Mouse (Mus musculus): ENCODE measurements around the gene Gm2115.

The Gm2115 gene

DNA sequence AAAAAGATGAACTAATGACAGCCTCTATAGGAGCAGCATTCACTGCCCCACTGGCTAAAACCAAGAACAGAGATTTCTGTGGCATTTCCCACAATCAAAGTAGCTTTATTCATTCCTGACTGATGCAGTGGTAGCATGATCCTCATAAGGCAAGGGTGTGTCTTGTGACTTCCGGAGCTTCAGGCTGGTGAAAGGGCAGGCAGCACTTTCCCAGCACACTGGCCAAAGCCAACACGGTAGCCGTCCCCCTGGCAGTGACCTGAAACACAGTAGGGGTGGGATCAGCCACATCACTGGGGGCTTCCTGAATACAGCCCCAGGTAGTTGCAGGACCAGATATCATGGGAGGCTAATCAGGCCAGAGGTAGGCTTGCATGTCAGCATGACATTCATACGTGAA lies 56.3 kb downstream of the Gm2115 start:
- no peak for ATAC-seq (ENCODE audit: insufficient number of reproducible peaks, low FRiP score, low TSS enrichment)

DNA sequence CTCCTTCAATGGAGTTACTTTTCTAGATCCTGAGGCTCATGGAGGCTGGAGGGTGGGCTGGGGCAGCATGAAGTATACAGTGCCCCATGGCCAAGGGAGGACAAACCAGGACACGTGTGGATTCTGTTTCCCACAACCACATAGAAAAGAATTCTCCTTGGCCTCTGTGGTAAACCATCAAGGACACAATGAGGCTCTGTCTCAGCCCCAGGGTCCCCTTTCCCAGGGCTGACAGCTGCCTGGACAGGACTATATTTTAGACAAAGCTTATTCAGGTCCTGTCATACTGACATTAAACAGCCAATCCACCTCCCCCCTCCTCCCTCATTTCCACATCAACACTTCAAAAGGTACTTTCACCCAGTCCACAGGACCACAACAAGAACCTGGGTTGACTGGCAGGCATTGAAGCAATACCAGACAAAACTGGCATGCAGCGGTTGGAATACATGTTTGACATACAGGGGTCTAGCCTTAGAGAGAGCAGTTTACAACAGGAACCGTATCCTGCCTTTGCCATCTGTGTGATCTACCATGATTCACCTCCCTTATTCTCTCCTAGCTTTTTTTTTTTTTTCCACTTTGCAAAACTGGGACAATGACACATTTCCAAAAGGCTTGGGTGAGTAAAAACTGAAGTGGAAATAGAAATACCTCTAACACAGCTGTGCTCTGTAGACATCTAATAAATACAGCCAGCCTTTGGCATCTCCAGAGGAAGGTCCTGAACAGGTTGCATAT lies 57.8 kb downstream of the Gm2115 start:
- no peak for ATAC-seq (ENCODE audit: insufficient number of reproducible peaks, low FRiP score, low TSS enrichment)

DNA sequence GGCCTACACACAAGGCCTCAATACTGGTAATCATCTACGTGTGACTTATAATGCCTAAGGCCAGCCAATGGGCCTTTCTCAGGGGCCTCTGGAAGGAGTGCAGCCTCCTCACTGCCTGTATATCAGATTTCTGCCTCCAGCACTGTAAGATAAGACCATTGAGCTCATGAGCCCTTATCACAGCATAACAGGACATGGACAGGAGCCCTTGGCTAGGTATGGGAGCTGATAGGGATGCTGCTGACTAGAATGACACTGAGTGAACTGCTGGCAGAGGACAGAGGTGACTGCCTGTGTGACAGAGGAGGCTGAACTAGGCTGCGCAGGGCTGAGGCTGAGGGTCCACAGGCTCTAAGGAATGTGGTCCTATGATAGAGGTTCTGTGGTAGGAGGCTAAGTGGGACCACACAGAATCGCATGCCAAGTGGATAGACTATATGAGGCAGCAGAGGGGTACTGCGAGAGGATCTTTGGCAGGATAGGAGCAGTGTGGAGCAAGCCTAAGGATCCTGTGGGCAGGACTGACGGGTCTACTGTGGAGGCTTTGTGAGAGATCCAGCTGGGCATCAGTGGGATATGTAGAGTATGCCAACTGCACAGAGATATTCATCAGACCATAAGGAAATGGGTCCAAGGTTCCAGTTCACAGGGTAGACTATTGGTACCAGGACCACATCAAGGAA lies 58.5 kb downstream of the Gm2115 start:
- ATAC-seq (ENCODE audit: insufficient number of reproducible peaks, low FRiP score, low TSS enrichment) = no peak

DNA sequence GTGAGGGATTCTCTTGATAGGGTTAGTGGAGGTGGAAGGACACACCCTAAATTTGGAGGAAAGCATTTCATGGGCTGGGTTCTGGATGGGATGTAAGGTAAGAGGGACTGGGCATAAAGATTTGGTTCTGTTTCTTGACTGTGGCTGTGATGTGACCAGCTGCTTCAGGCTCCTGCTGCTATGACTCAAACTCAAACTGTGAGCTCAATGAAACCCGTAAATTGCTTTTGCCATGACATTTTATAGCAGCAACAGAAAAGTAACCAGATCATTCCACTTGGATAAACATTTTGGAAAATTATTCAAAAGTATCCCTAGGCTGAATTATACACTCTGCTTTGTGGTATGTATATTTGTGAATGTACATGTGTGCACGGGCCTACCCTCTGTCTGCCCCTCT lies 61.9 kb downstream of the Gm2115 start:
- ATAC-seq (ENCODE audit: insufficient number of reproducible peaks, low FRiP score, low TSS enrichment) = no peak

DNA sequence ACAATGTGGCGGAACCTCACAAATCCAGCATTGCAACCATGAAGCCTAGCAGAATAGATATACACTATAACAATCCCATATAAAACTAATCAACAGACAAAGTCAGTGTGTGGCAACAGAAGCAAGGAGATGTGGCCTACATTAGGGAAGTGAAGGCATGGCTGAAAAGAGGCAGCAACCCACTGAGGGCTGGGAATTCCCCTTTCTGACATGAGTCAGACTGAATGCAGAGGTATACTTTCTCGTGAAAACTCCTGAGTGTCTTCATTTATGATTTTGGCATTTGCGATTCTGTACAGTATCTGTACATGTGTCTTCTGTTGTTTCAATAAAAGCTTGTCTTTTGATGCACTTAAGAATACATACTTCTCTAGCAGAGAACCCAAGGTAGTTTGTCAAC lies 62.6 kb downstream of the Gm2115 start:
- ATAC-seq (ENCODE audit: insufficient number of reproducible peaks, low FRiP score, low TSS enrichment) = no peak

GRCm38 (mm10) chr7:84594087-84594916 lies 65.5 kb downstream of the Gm2115 start:
- ATAC-seq (ENCODE audit: insufficient number of reproducible peaks, low FRiP score, low TSS enrichment) = peak; percentile 80

GRCm38 (mm10) chr7:84594917-84595303 lies 66.2 kb downstream of the Gm2115 start:
- no peak; the same call in 1 of the 2 replicates for ATAC-seq (ENCODE audit: insufficient number of reproducible peaks, low FRiP score, low TSS enrichment)

GRCm38 (mm10) chr7:84596002-84596401 lies 67.2 kb downstream of the Gm2115 start:
- no peak for ATAC-seq (ENCODE audit: insufficient number of reproducible peaks, low FRiP score, low TSS enrichment)

DNA sequence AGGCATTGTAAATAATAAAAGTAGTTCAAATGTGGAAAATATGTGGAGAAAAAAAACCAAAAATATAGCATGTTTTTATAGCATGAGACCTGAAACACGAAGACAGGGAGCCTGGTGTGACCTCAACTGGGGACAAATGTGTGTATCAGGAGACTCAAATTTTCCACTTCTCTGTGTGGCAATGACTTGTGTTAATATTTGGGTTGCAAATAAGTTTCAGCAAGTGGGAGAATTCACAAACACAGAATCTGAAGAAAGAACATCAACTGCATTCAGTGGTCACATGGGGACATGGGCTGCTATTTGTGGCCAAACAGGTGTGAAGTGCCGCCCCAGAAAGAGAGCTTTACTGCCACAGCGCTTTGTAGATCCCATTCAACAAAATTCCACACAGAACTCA lies 67.9 kb downstream of the Gm2115 start:
- no peak for ATAC-seq (ENCODE audit: insufficient number of reproducible peaks, low FRiP score, low TSS enrichment)

DNA sequence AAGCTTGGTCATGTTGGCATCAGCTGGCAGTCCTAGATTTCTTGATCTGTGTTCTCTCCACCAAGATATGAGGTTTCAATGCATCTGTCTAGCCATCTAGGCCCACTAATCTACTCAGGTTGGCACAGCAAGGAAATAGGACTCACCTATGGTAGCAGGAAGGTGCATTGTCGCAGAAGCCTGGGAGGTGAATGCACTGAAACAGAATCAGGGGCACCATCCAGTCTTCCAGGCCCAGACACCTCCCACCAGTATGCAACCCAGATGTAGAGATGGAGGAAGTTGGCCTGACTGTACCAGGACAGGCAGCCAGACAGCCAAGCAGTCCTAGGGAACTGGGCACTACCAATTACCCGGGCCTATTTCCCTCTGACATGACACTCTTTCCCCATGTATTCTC lies 71.9 kb downstream of the Gm2115 start:
- no peak for ATAC-seq (ENCODE audit: insufficient number of reproducible peaks, low FRiP score, low TSS enrichment)

DNA sequence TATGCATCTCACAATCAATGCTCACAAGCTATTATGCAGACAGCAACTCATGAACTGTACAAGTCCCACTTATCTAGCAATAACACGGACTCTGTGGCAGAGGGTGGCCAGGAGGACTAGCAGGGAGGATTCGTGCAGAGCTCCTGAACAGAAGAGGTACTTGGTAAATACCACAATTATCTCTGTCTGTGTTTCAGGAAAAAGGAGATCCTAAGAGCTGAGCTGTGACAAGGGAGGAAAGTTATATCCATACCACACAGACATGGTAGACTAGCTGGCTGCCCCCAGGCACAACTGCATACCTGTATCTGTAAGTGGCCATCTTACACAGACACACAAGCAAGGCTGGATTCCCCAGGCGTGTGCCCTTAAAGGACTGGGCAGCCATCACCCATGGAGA lies 72.6 kb downstream of the Gm2115 start:
- ATAC-seq (ENCODE audit: insufficient number of reproducible peaks, low FRiP score, low TSS enrichment) = no peak

DNA sequence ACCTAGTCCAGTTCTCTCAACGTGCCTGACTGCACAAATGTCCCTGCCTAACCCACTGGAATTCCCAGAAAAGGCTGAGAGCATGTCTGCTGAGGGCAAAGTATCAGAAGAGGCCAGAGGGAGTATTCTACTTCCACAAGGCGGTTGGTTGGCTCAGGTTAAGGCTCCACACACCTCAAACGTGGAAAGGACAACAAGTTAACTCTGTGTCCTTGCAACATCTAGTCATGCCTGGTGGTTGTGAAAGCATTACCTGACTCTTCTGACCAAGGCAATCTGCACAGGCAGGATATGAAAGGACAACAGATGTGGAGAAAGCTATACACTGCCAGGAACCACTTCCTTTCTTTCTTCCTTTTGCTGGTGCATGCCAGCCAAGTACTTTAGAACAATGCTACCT lies 75.7 kb downstream of the Gm2115 start:
- no peak for ATAC-seq (ENCODE audit: insufficient number of reproducible peaks, low FRiP score, low TSS enrichment)

- ATAC-seq (ENCODE audit: insufficient number of reproducible peaks, low FRiP score, low TSS enrichment) = peak; percentile 29; the same call in 1 of the 2 replicates
Observed at GRCm38 (mm10) chr7:84605033-84605687, 76.4 kb downstream of the Gm2115 start.

DNA sequence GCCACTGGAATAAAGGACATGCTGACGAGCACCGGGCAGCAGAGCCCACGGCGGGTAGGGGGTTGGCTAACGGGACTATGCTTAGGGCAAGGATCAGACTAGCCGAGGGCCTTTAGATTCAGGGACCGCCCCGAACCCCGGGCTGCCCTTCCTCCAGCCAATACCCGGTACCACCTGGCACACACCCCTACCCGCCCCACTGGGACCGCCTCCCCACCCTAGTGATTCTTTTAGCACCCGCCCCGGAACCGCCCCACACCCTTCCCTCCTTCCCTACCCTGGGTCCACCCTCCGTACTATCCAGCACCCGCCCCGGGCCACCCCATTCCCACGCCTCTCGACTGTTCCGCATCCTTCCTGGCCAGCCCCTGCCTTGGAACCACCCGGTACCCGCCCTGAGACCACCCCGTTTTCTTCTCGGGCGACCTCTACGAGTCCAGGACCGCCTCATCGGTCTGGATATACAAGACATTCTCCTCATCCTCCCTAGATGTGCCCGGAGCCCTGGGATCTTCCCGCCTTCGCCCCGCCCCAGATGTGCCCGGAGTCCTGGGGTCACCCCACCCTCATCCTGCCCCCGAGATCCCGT lies 77.0 kb downstream of the Gm2115 start:
- ATAC-seq (ENCODE audit: insufficient number of reproducible peaks, low FRiP score, low TSS enrichment) = peak; percentile 83

DNA sequence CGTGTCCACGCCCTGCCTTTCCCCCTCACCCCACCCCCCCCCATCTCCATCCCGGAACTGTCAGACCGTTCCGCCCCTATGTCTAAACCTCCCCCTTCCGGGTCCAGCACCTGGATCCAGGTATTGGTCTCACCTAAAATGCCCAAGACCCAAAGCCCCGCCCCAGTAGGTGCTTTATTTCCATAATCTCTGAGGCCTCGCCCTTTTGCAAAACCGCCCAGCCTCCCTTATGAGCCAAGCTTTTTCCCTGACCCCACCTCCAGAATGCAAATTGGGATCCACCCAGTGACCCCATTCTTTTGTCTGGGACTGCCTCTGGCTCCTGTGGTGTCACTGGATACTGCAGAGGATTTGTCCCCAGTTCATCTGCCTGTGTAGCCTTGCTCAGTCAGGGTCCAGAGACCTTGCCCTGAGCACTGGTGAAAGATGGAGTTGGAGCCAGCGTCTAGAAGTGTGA lies 77.6 kb downstream of the Gm2115 start, which contains the start of gene Fah:
Gene Fah, minus strand, starts transcription at position 430 of the 457 bp plus-strand sequence.
- ATAC-seq (ENCODE audit: insufficient number of reproducible peaks, low FRiP score, low TSS enrichment) = peak; percentile 66

DNA sequence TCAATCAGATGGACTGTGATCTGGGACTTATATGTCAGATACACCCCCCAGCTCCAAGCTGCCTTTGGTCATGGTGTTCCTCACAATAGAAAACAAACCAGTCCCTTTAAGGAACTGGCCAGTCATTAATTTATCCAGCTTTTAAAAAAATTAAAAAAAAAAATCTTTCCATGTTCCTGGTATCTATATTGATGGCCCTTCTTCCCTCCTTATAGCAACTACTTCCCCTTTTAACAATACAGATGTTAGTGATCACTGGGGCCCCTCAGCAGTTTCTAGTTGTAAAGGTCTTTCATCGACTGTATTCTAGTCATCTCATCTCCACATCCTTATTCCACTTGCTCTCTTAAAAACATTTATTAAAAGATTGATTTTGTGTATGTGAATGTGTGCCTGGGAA lies 82.9 kb downstream of the Gm2115 start:
- no peak for ATAC-seq (ENCODE audit: insufficient number of reproducible peaks, low FRiP score, low TSS enrichment)

DNA sequence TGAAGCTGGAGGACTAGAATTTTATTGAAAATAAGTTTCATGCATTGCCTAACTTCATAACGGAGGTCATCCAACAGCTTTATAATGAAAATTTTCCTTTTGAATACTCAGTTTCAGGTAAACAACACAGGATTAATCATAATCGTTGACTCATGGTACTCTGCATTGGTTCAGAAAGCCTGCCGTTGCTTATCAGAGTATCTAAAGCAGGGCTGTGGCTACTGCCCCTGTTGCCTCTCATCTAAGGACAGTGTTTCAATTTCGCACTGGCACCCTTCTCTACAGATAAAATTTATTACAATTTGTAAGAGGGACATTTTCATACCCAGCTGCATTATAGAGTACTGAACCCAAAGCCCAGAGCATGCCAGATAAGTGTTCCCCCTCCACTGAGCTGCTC lies 83.7 kb downstream of the Gm2115 start:
- ATAC-seq (ENCODE audit: insufficient number of reproducible peaks, low FRiP score, low TSS enrichment) = no peak

DNA sequence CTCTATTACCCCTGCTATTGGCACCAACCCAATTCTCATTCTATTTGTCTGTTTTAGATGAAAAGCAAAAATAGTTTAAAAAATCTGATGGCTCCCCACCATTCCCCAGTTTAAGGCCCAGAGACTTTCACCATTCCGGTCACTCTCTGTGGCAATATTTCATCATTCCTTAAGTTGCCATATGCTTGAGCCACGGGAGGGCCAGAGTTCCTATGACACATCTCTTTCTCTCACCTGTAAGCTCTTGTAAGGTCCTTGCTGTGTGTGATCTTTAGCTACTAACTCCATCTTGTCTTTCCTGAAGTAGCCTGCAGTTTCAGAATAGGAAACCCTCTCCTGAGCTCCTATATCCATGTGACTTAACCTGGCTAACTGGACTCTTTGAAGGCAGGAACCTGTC lies 90.2 kb downstream of the Gm2115 start:
- peak; percentile 52; the same call in 1 of the 2 replicates for ATAC-seq (ENCODE audit: insufficient number of reproducible peaks, low FRiP score, low TSS enrichment)

- ATAC-seq (ENCODE audit: insufficient number of reproducible peaks, low FRiP score, low TSS enrichment) = no peak
Observed at GRCm38 (mm10) chr7:84620956-84621355, 92.2 kb downstream of the Gm2115 start.

- no peak for ATAC-seq (ENCODE audit: insufficient number of reproducible peaks, low FRiP score, low TSS enrichment)
Observed at GRCm38 (mm10) chr7:84623718-84624117, 95.0 kb downstream of the Gm2115 start.

All from cerebellum, adult (tissue).